Mouse (Mus musculus) stomach, postnatal 0 days (tissue): Measurements from ENCODE around the gene Il16. TPM values are rescaled to one million over a fixed set of nuclear protein-coding genes. Genes with fewer than 3 reads are reported as not detected.

Experiments used
- ATAC-seq: fragments of 200-750 bp; cut with Nextera tagmentation; 2 replicates; pipeline ENCODE4 v1.8.0; 2017; ENCODE audit not compliant: low FRiP score, low TSS enrichment
- DNase-seq: peaks from one replicate; pipeline ENCODE4 v3.0.0-alpha.2; 2016; ENCODE audit warnings: low spot score
- H3K27ac ChIP-seq: fragments of 300-500 bp; sonication (generic); replicated peaks from 2 replicates; pipeline ENCODE4 v1.5.1; 2014; ENCODE audit warnings: mild to moderate bottlenecking, control low read depth
- H3K27me3 ChIP-seq: fragments of 300-500 bp; sonication (generic); 2 replicates; pipeline ENCODE4 v1.6.1; 2014; ENCODE audit warnings: low read length; ENCODE audit not compliant: control insufficient read depth, insufficient read depth
- H3K36me3 ChIP-seq: fragments of 300-500 bp; sonication (generic); 2 replicates; pipeline ENCODE4 v1.6.1; 2014; ENCODE audit warnings: low read length, mixed read lengths; ENCODE audit not compliant: control insufficient read depth, insufficient read depth
- H3K4me1 ChIP-seq: fragments of 300-500 bp; sonication (generic); replicated peaks from 2 replicates; pipeline ENCODE4 v1.6.1; 2014; ENCODE audit warnings: antibody characterized with exemption; ENCODE audit not compliant: control insufficient read depth, insufficient read depth
- H3K4me2 ChIP-seq: fragments of 300-500 bp; sonication (generic); replicated peaks from 2 replicates; pipeline ENCODE4 v1.6.1; 2014; ENCODE audit warnings: low read depth, mild to moderate bottlenecking, control low read depth, moderate library complexity
- H3K4me3 ChIP-seq: fragments of 300-500 bp; sonication (generic); 2 replicates; pipeline ENCODE4 v1.5.1; 2014; ENCODE audit warnings: low read depth, low read length, control low read depth
- H3K9ac ChIP-seq: fragments of 300-500 bp; sonication (generic); 2 replicates; pipeline ENCODE4 v1.6.1; 2014; ENCODE audit warnings: mild to moderate bottlenecking, low read length, control low read depth, mixed read lengths
- H3K9me3 ChIP-seq: fragments of 300-500 bp; sonication (generic); 2 replicates; pipeline ENCODE4 v1.6.1; 2016; ENCODE audit warnings: low read length; ENCODE audit not compliant: control insufficient read depth
- CTCF ChIP-seq: IDR thresholded peaks from 2 replicates; pipeline ENCODE4 v1.5.1; 2016; ENCODE audit warnings: antibody characterized with exemption, low read depth, mild to moderate bottlenecking, moderate library complexity
- EP300 ChIP-seq: optimal IDR thresholded peaks from 2 replicates; pipeline ENCODE3; 2016; ENCODE audit warnings: antibody characterized with exemption
- WGBS: fragments of 180-500 bp; shearing (Covaris S2); extraction: QIAGEN DNeasy Blood & Tissue Kit; methylation state at CpG from one replicate; pipeline ENCODE4 v1.1.7; 2014; 5-methylcytosine and 5-hydroxymethylcytosine counted together
- polyA plus RNA-seq: library from polyadenylated mRNA; unstranded; fragments of >200 nt; fragmentation: Nextera tagmentation; extraction: Ambion mirVana; gene quantifications from 2 replicates; pipeline ENCODE4 v1.2.1, GENCODE M21; 2015

Gene Il16
- polyA plus RNA-seq, 1 experiment from 2014 or later, result 2.8 TPM

DNA sequence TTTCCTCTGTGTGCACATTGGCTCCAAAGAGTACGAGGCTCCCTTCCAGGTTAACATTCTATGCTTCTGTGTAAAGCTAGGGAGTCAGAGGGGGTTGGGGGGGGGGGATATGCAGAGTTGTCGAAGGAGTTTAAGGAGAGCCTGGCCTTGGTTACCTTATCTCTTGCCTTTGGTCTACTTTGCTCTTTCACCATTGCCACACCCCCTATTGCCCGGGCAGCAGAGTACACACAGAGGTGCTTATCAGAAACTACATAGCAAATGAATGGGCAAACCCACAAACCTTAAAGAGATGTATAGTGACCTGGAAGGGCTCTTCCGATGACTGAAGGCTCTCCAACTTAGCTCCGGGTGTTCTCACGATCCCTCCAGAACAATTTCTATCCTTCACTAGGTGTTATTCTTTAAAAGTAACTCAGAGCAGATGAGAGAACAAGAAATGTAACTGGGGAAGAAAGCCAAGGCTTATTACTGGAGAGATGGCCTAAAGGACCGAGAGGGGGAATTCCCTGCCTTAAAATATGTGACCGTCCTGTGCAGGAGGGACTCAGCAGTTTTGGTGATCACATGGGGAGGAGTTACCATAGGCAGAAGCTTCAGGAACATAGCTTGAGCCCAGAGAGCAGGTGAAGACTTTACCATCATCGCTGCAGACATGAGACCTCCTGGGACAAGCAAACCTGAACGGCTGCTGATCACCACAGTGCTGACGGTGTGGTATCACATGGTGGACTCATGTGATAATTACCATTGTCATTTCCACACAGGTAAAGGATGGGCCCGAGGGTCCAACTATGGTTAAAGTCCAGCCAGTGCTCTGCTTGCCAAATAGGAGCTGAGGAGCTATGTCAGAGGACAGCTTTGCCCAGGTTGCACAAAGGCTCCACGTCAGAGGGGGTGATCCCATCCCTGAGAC lies 146.3 kb downstream of the Il16 start:
- no peak overlapping the region for H3K9ac ChIP-seq
- 70% methylated on average over 13 of the region's 13 CpGs for WGBS
- DNase-seq (peak; percentile 85), ATAC-seq (peak; percentile 93)
- no peaks in the 10 kb centered on the region for H3K36me3 ChIP-seq
- no peaks in the 10 kb centered on the region for H3K9me3 ChIP-seq
- no peaks in the 10 kb centered on the region for H3K27me3 ChIP-seq
- no peaks in the 10 kb centered on the region for H3K4me1 ChIP-seq
- H3K4me2 ChIP-seq, result no peak overlapping the region
- no peak for TF ChIP-seq EP300
- 0 out of 2 replicates have a peak, but pooled peaks have one; percentile 6 for TF ChIP-seq CTCF
- no peak overlapping the region for H3K4me3 ChIP-seq
- peak overlapping the region; percentile 71 for H3K27ac ChIP-seq

DNA sequence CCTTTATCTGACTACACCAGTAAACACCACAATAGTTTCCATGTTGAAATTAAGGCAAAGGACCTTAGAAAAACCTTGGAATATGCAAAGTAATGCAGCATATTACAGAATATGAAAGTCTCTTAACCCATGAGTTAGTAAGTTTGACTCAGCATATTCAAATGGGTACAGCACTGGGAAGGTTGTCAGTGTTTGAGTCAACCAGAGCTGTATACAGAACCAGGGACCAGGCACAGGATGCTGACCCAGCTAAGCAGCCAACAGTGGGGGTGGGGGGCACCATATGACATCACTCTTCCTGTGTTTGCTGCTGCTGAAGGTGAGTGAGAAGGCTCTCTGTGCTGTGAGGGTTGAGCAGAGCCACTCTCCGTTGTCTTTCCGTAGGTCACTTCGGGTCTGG lies 148.5 kb downstream of the Il16 start:
- Histone ChIP-seq H3K36me3 (no peaks in the 10 kb centered on the region), H3K27me3 (no peaks in the 10 kb centered on the region), H3K4me1 (no peaks in the 10 kb centered on the region), H3K27ac (no peak overlapping the region), H3K9me3 (no peaks in the 10 kb centered on the region), H3K4me2 (no peak overlapping the region), H3K4me3 (no peak overlapping the region), H3K9ac (no peak overlapping the region)
- 88% methylated on average over 3 of the region's 3 CpGs for whole genome bisulfite sequencing
- no peak for TF ChIP-seq EP300
- TF ChIP-seq CTCF, result no peak
- DNase-seq, result no peak
- no peak for ATAC-seq

DNA sequence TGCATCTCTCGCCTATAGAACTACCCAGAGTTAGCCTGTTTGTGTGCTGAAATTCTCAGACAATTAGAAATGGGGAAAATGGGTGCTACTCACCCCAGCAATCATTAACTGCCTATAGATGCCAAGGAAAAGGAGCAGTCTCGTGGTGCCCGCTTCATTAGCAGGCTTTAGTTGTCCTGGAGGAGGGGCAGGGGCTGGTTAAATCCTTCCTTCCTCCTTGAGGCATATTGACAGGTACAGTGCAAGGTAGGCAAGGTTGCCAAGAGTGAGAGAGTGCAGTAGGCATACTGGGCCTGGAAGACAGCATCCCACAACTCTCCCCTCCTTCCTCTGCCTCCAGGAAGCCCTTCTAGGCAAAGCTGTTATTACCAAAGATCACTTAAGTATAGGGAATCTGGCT lies 151.5 kb downstream of the Il16 start:
- H3K27me3 ChIP-seq, result no peaks in the 10 kb centered on the region
- ATAC-seq (no peak), DNase-seq (no peak)
- H3K27ac ChIP-seq, result no peak overlapping the region
- no peak overlapping the region for H3K4me3 ChIP-seq
- 85% methylated on average over 3 of the region's 3 CpGs for WGBS
- TF ChIP-seq EP300 (no peak), CTCF (no peak)
- no peaks in the 10 kb centered on the region for H3K4me1 ChIP-seq
- no peaks in the 10 kb centered on the region for H3K36me3 ChIP-seq
- H3K9me3 ChIP-seq, result no peaks in the 10 kb centered on the region
- no peak overlapping the region for H3K4me2 ChIP-seq
- H3K9ac ChIP-seq, result no peak overlapping the region

Other genes with a start within 250 kb of the Il16 start
- gene Tmc3, start 160.8 kb downstream of the Il16 start, polyA plus RNA-seq, result 1.1 and 1.2 TPM in 2 replicates
- 33.8 and 34.1 TPM in 2 replicates for gene Stard5, start 113.8 kb downstream of the Il16 start, polyA plus RNA-seq
- gene Cfap161, start 49.2 kb upstream of the Il16 start, polyA plus RNA-seq, result 0.05 and 0.13 TPM in 2 replicates
- gene Tlnrd1, start 138.6 kb upstream of the Il16 start, polyA plus RNA-seq, result 8.5 and 10.8 TPM in 2 replicates
- gene Mesd, start 138.7 kb upstream of the Il16 start, polyA plus RNA-seq, result 54.7 and 62.9 TPM in 2 replicates